Mouse (Mus musculus) intestine, postnatal 0 days (tissue): ENCODE data around the gene Med13l. TPM values are rescaled to one million over a fixed set of nuclear protein-coding genes. Genes with fewer than 3 reads are reported as not detected.

ENCODE experiments used
- ATAC-seq: fragments of 200-750 bp; cut with Nextera tagmentation; 2 replicates; pipeline ENCODE4 v1.8.0; 2017; ENCODE audit warnings: mild to moderate bottlenecking, moderate TSS enrichment, moderate library complexity
- H3K27ac ChIP-seq: fragments of 300-500 bp; sonication (generic); 2 replicates; pipeline ENCODE4 v1.5.1; 2014; ENCODE audit warnings: mild to moderate bottlenecking, low read depth, low read length, moderate library complexity
- H3K27me3 ChIP-seq: fragments of 300-500 bp; sonication (generic); replicated peaks from 2 replicates; pipeline ENCODE4 v1.6.1; 2014; ENCODE audit warnings: low read length, mixed read lengths; ENCODE audit not compliant: control insufficient read depth, insufficient read depth
- H3K36me3 ChIP-seq: fragments of 300-500 bp; sonication (generic); 2 replicates; pipeline ENCODE4 v1.6.1; 2014; ENCODE audit warnings: mild to moderate bottlenecking, moderate library complexity; ENCODE audit not compliant: control insufficient read depth, insufficient read depth
- H3K4me1 ChIP-seq: fragments of 300-500 bp; sonication (generic); replicated peaks from 2 replicates; pipeline ENCODE4 v1.6.1; 2014; ENCODE audit warnings: antibody characterized with exemption, low read length, mixed read lengths; ENCODE audit not compliant: control insufficient read depth, insufficient read depth
- H3K4me2 ChIP-seq: fragments of 300-500 bp; sonication (generic); replicated peaks from 2 replicates; pipeline ENCODE4 v1.6.1; 2014; ENCODE audit warnings: low read depth, mild to moderate bottlenecking, moderate library complexity
- H3K4me3 ChIP-seq: fragments of 300-500 bp; sonication (generic); 2 replicates; pipeline ENCODE4 v1.5.1; 2014; ENCODE audit warnings: low read depth, low read length
- H3K9ac ChIP-seq: fragments of 300-500 bp; sonication (generic); 2 replicates; pipeline ENCODE4 v1.6.1; 2014; ENCODE audit warnings: mild to moderate bottlenecking, low read depth, low read length
- H3K9me3 ChIP-seq: fragments of 300-500 bp; sonication (generic); 2 replicates; pipeline ENCODE4 v1.6.1; 2016; ENCODE audit warnings: mixed run types; ENCODE audit not compliant: control insufficient read depth
- CTCF ChIP-seq: sonication (generic); IDR thresholded peaks from 2 replicates; pipeline ENCODE4 v1.5.1; 2016; ENCODE audit warnings: low read depth, mild to moderate bottlenecking, control low read depth, antibody characterized with exemption, moderate library complexity
- WGBS: fragments of 180-500 bp; shearing (Covaris S2); extraction: QIAGEN DNeasy Blood & Tissue Kit; methylation state at CpG from one replicate; pipeline ENCODE4 v1.1.7; 2014; 5-methylcytosine and 5-hydroxymethylcytosine counted together
- polyA plus RNA-seq: library from polyadenylated mRNA; unstranded; fragments of >200 nt; fragmentation: Nextera tagmentation; extraction: Ambion mirVana; gene quantifications from 2 replicates; pipeline ENCODE4 v1.2.1, GENCODE M21; 2015

Med13l gene
- polyA plus RNA-seq, 1 experiment from 2014 or later, result 5.1 TPM

GRCm38 (mm10) chr5:118644041-118644440 is 83.6 kb downstream of the Med13l start:
- 57% methylated on average over 12 of the region's 12 CpGs for WGBS
- no peaks in the 10 kb centered on the region for H3K36me3 ChIP-seq
- H3K9ac ChIP-seq, result no peak overlapping the region
- no peaks in the 10 kb centered on the region for H3K27me3 ChIP-seq
- ATAC-seq, result no peak
- no peak overlapping the region for H3K4me3 ChIP-seq
- H3K9me3 ChIP-seq, result no peaks in the 10 kb centered on the region
- H3K4me2 ChIP-seq, result no peak overlapping the region
- H3K4me1 ChIP-seq, result peaks cover 17% of the 10 kb centered on the region
- H3K27ac ChIP-seq, result no peak overlapping the region
- TF ChIP-seq CTCF, result no peak

DNA sequence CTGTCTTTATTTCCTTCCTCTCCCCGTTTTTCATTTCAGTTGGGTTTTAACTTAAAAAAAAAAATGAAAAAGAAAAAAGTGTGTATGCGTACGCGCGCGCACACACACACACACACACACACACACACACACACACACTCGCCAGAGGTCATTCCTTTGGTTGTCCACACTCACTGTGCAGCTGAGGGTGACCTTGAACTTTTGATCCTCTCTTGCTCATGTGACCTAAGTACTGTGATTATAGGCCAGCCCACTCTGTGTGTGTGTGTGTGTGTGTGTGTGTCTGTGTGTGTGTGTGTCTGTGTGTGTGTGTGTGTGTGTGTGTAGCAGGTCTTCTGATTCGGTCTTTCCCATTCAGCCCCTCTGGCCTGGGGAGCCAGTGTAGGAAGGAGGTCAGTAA is 84.0 kb downstream of the Med13l start:
- WGBS, result 81% methylated on average over 8 of the region's 8 CpGs
- Histone ChIP-seq H3K9me3 (no peaks in the 10 kb centered on the region), H3K4me3 (no peak overlapping the region), H3K4me2 (no peak overlapping the region), H3K36me3 (no peaks in the 10 kb centered on the region), H3K9ac (no peak overlapping the region), H3K27me3 (no peaks in the 10 kb centered on the region), H3K27ac (no peak overlapping the region), H3K4me1 (peaks cover 17% of the 10 kb centered on the region)
- TF ChIP-seq CTCF, result no peak
- no peak for ATAC-seq

- H3K9ac ChIP-seq, result no peak overlapping the region
- no peak for ATAC-seq
- H3K4me1 ChIP-seq, result peaks cover 11% of the 10 kb centered on the region
- H3K4me3 ChIP-seq, result no peak overlapping the region
- no peak overlapping the region for H3K4me2 ChIP-seq
- no peaks in the 10 kb centered on the region for H3K36me3 ChIP-seq
- no peaks in the 10 kb centered on the region for H3K27me3 ChIP-seq
- H3K9me3 ChIP-seq, result no peaks in the 10 kb centered on the region
- no peak overlapping the region for H3K27ac ChIP-seq
- TF ChIP-seq CTCF, result peak; percentile 22; the same call in 1 of the 2 replicates
- 63% methylated on average over 10 of the region's 10 CpGs for WGBS
Observed at GRCm38 (mm10) chr5:118645196-118645805, 84.8 kb downstream of the Med13l start.

GRCm38 (mm10) chr5:118646897-118647296 is 86.4 kb downstream of the Med13l start:
- no peak for ATAC-seq
- Histone ChIP-seq H3K4me3 (no peak overlapping the region), H3K4me1 (peaks cover 18% of the 10 kb centered on the region), H3K27ac (no peak overlapping the region), H3K4me2 (no peak overlapping the region), H3K27me3 (no peaks in the 10 kb centered on the region), H3K9me3 (no peaks in the 10 kb centered on the region), H3K9ac (no peak overlapping the region), H3K36me3 (no peaks in the 10 kb centered on the region)
- 50% methylated on average over 5 of the region's 5 CpGs for WGBS
- TF ChIP-seq CTCF, result no peak

GRCm38 (mm10) chr5:118647384-118647783 is 86.9 kb downstream of the Med13l start:
- TF ChIP-seq CTCF, result no peak
- Histone ChIP-seq H3K4me1 (peaks cover 18% of the 10 kb centered on the region), H3K27ac (no peak overlapping the region), H3K4me3 (no peak overlapping the region), H3K9me3 (no peaks in the 10 kb centered on the region), H3K4me2 (no peak overlapping the region), H3K9ac (no peak overlapping the region), H3K27me3 (no peaks in the 10 kb centered on the region), H3K36me3 (no peaks in the 10 kb centered on the region)
- 30% methylated on average over 6 of the region's 6 CpGs for WGBS
- ATAC-seq, result peak; percentile 75

DNA sequence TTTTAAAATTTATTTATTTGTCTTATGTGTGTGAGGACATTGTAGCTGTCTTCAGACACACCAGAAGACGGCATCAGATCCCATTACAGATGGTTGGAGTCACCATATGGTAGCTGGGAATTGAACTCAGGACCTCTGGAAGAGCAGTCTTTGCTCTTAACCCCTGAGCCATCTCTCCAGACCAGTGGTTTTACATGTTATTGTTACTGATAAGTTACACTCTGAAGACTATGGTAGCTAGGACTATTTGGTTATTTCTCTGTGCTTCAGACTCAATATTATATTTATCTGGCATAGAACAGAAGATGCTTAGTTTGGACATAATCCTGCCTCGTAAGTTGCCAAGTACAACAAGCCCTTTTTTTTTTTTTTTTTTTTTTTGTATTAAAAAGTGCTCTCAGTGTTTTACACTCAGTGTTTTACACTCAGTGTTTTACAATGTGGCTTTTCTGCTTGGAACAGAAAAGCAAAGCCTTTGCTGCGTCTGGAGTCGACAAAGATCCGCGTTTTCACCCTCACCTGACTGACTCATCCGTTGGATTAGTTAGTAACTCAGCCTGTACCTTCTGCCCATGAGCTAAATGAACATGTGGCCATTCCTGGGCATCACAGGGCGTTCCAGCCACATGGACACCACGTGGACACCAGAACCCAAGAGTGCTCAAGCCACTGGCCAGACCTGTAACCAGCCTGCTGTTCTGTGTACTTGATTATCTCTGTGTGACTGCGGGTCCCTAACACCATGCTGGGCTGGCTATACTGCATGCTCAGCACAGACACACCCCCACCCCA is 88.9 kb downstream of the Med13l start:
- no peaks in the 10 kb centered on the region for H3K27me3 ChIP-seq
- TF ChIP-seq CTCF, result no peak
- H3K9me3 ChIP-seq, result no peaks in the 10 kb centered on the region
- H3K27ac ChIP-seq, result no peak overlapping the region
- peak overlapping the region; percentile 32; the same call in 1 of the 2 replicates for H3K4me2 ChIP-seq
- peak; percentile 49 for ATAC-seq
- H3K4me3 ChIP-seq, result no peak overlapping the region
- H3K36me3 ChIP-seq, result no peaks in the 10 kb centered on the region
- no peak overlapping the region for H3K9ac ChIP-seq
- WGBS, result 61% methylated on average over 10 of the region's 10 CpGs
- H3K4me1 ChIP-seq, result peaks cover 20% of the 10 kb centered on the region
